Mouse (Mus musculus): ENCODE data around the gene Arf3. TPM values are rescaled to one million over a fixed set of nuclear protein-coding genes. Genes with fewer than 3 reads are reported as not detected.
A peak's percentile ranks its signal among the peaks of the same experiment; 100 is the strongest.

Arf3 gene
- polyA plus RNA-seq, 1 experiment from 2014 or later = 38.1 TPM

DNA sequence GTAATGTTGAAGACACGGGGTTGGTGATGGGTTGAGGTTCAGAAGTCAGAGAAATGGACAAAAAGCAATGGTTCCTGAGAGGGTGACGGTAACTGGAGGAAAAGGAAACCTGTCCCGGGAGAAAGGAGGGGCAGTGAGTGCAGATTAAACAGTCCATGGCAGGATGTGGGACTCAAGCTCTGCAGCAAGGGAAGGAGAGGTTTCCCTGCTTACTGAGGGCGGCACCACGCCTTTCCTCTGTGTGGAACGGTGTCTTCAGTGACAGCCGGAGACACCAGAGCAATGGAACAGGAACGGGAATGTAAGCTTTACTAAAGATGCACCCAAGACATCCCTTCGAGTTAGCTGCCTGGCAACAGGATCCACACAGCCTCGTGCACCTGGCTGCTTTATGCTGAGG is 26.5 kb downstream of the Arf3 start:
- ATAC-seq (replicated peaks; ENCODE audit: low FRiP score) (no peak), DNase-seq (ENCODE audit: low spot score) (no peak)
- 93% methylated on average over 10 of the region's 10 CpGs for WGBS
- Histone ChIP-seq H3K27me3 (ENCODE audit: control insufficient read depth, insufficient read depth, low read length) (no peaks in the 10 kb centered on the region), H3K27ac (ENCODE audit: low read depth, low read length) (no peak overlapping the region), H3K4me3 (ENCODE audit: low read depth, low read length) (no peak overlapping the region), H3K9me3 (ENCODE audit: control insufficient read depth, low read length) (no peaks in the 10 kb centered on the region), H3K4me1 (replicated peaks; ENCODE audit: control insufficient read depth, insufficient read depth, low read length) (no peaks in the 10 kb centered on the region), H3K9ac (ENCODE audit: low read length) (no peak overlapping the region), H3K36me3 (ENCODE audit: control insufficient read depth, insufficient read depth, low read length) (peaks cover 15% of the 10 kb centered on the region), H3K4me2 (ENCODE audit: low read depth, low read length, severe bottlenecking) (no peak overlapping the region)

DNA sequence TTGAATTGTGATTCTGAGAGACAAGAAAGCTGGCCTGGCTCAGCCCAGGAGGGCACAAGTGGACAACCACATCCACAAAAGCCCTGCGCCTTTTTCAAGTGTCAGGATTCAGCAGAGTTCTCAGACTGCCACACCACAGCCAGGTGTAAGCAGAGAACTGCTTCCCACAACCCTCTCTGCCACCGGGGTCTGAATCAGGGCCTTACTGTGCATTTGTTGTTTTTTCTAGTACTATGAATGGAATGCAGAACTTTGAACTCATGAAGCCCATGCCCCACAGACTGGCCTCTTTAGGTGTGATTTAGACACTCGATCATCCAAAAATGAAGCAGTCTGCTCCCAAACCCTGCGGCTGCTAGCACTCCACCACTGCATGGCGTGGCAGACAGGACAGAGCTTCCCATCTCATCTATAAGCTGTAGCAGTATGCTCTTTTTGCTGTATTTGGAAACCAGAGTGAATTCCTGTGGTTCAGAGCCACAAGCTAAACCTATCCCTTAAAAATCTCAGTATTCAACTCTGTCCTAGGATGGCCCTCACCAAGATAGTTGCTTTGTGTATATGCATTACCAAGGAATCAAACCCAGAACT is 28.9 kb downstream of the Arf3 start:
- no peaks in the 10 kb centered on the region for H3K4me1 ChIP-seq (replicated peaks; ENCODE audit: control insufficient read depth, insufficient read depth, low read length)
- H3K9ac ChIP-seq (ENCODE audit: low read length) = no peak overlapping the region
- 88% methylated on average over 5 of the region's 5 CpGs for WGBS
- ATAC-seq (replicated peaks; ENCODE audit: low FRiP score) (no peak), DNase-seq (ENCODE audit: low spot score) (no peak)
- H3K27me3 ChIP-seq (ENCODE audit: control insufficient read depth, insufficient read depth, low read length) = no peaks in the 10 kb centered on the region
- H3K4me3 ChIP-seq (ENCODE audit: low read depth, low read length) = no peak overlapping the region
- peaks cover 4% of the 10 kb centered on the region; the same call in 1 of the 2 replicates for H3K36me3 ChIP-seq (ENCODE audit: control insufficient read depth, insufficient read depth, low read length)
- H3K4me2 ChIP-seq (ENCODE audit: low read depth, low read length, severe bottlenecking) = no peak overlapping the region
- H3K9me3 ChIP-seq (ENCODE audit: control insufficient read depth, low read length) = no peaks in the 10 kb centered on the region
- H3K27ac ChIP-seq (ENCODE audit: low read depth, low read length) = no peak overlapping the region

- no peak overlapping the region for H3K9ac ChIP-seq (ENCODE audit: low read length)
- no peak overlapping the region for H3K4me2 ChIP-seq (ENCODE audit: low read depth, low read length, severe bottlenecking)
Observed at GRCm38 (mm10) chr15:98733370-98733769, 29.6 kb downstream of the Arf3 start.

GRCm38 (mm10) chr15:98732006-98732531 is 30.9 kb downstream of the Arf3 start:
- WGBS = 75% methylated on average over 8 of the region's 8 CpGs
- no peak overlapping the region for H3K27ac ChIP-seq (ENCODE audit: low read depth, low read length)
- no peak for DNase-seq (ENCODE audit: low spot score)

More at GRCm38 (mm10) chr15:98733370-98733769, 29.6 kb downstream of the Arf3 start:
- Histone ChIP-seq H3K9me3 (ENCODE audit: control insufficient read depth, low read length) (no peaks in the 10 kb centered on the region), H3K4me3 (ENCODE audit: low read depth, low read length) (no peak overlapping the region), H3K27ac (ENCODE audit: low read depth, low read length) (no peak overlapping the region), H3K27me3 (ENCODE audit: control insufficient read depth, insufficient read depth, low read length) (no peaks in the 10 kb centered on the region), H3K36me3 (ENCODE audit: control insufficient read depth, insufficient read depth, low read length) (peaks cover 3% of the 10 kb centered on the region; the same call in 1 of the 2 replicates), H3K4me1 (replicated peaks; ENCODE audit: control insufficient read depth, insufficient read depth, low read length) (no peaks in the 10 kb centered on the region)
- DNase-seq (ENCODE audit: low spot score) (no peak), ATAC-seq (replicated peaks; ENCODE audit: low FRiP score) (no peak)
- WGBS = 78% methylated on average over 6 of the region's 6 CpGs

GRCm38 (mm10) chr15:98730790-98731189 is 32.2 kb downstream of the Arf3 start:
- Histone ChIP-seq H3K27me3 (ENCODE audit: control insufficient read depth, insufficient read depth, low read length) (peaks cover 4% of the 10 kb centered on the region; the same call in 1 of the 2 replicates), H3K9me3 (ENCODE audit: control insufficient read depth, low read length) (no peaks in the 10 kb centered on the region), H3K4me1 (replicated peaks; ENCODE audit: control insufficient read depth, insufficient read depth, low read length) (peaks cover 9% of the 10 kb centered on the region; the same call in 1 of the 2 replicates), H3K36me3 (ENCODE audit: control insufficient read depth, insufficient read depth, low read length) (no peaks in the 10 kb centered on the region), H3K4me3 (ENCODE audit: low read depth, low read length) (no peak overlapping the region), H3K27ac (ENCODE audit: low read depth, low read length) (no peak overlapping the region), H3K9ac (ENCODE audit: low read length) (no peak overlapping the region), H3K4me2 (ENCODE audit: low read depth, low read length, severe bottlenecking) (no peak overlapping the region)
- DNase-seq (ENCODE audit: low spot score) (no peak), ATAC-seq (replicated peaks; ENCODE audit: low FRiP score) (no peak)
- 89% methylated on average over 6 of the region's 6 CpGs for WGBS

More at GRCm38 (mm10) chr15:98732006-98732531, 30.9 kb downstream of the Arf3 start:
- ATAC-seq (replicated peaks; ENCODE audit: low FRiP score) = no peak
- H3K9ac ChIP-seq (ENCODE audit: low read length) = no peak overlapping the region
- no peak overlapping the region for H3K4me3 ChIP-seq (ENCODE audit: low read depth, low read length)
- H3K36me3 ChIP-seq (ENCODE audit: control insufficient read depth, insufficient read depth, low read length) = peaks cover under 1% of the 10 kb centered on the region; the same call in 1 of the 2 replicates
- no peaks in the 10 kb centered on the region for H3K9me3 ChIP-seq (ENCODE audit: control insufficient read depth, low read length)
- 0 out of 2 replicates have a peak, but pooled peaks cover 2% of the 10 kb centered on the region for H3K27me3 ChIP-seq (ENCODE audit: control insufficient read depth, insufficient read depth, low read length)
- H3K4me2 ChIP-seq (ENCODE audit: low read depth, low read length, severe bottlenecking) = no peak overlapping the region
- peaks cover 6% of the 10 kb centered on the region; the same call in 1 of the 2 replicates for H3K4me1 ChIP-seq (replicated peaks; ENCODE audit: control insufficient read depth, insufficient read depth, low read length)

- H3K27ac ChIP-seq (ENCODE audit: low read depth, low read length) = no peak overlapping the region
- 77% methylated on average over 7 of the region's 7 CpGs for WGBS
- no peaks in the 10 kb centered on the region for H3K9me3 ChIP-seq (ENCODE audit: control insufficient read depth, low read length)
- peaks cover 4% of the 10 kb centered on the region; the same call in 1 of the 2 replicates for H3K27me3 ChIP-seq (ENCODE audit: control insufficient read depth, insufficient read depth, low read length)
- no peak overlapping the region for H3K4me2 ChIP-seq (ENCODE audit: low read depth, low read length, severe bottlenecking)
- H3K9ac ChIP-seq (ENCODE audit: low read length) = no peak overlapping the region
- H3K36me3 ChIP-seq (ENCODE audit: control insufficient read depth, insufficient read depth, low read length) = no peaks in the 10 kb centered on the region
- no peak for DNase-seq (ENCODE audit: low spot score)
- H3K4me3 ChIP-seq (ENCODE audit: low read depth, low read length) = no peak overlapping the region
- H3K4me1 ChIP-seq (replicated peaks; ENCODE audit: control insufficient read depth, insufficient read depth, low read length) = peaks cover 9% of the 10 kb centered on the region; the same call in 1 of the 2 replicates
- ATAC-seq (replicated peaks; ENCODE audit: low FRiP score) = no peak
Observed at GRCm38 (mm10) chr15:98729791-98730545, 33.0 kb downstream of the Arf3 start.

DNA sequence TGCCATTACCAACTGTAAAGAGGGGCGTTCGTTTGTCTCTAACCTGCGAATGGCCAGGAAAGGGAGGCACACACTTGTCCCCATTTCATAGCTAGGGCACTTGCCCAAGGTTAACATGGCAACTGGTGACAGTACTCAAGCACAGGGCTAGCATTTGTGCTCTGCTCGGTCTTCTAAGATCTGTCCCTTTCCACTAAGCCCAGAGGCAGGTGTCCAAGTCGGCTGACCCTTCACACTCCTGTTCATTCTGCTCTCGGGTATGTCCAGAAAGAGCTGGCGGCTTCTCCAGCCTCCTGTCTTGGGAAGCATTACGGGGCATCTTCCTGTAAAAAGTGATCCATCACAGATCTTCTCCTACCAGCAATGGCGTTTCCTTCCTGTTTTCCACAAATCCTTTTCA is 34.6 kb downstream of the Arf3 start:
- H3K4me3 ChIP-seq (ENCODE audit: low read depth, low read length) = no peak overlapping the region
- no peaks in the 10 kb centered on the region for H3K36me3 ChIP-seq (ENCODE audit: control insufficient read depth, insufficient read depth, low read length)
- no peaks in the 10 kb centered on the region for H3K9me3 ChIP-seq (ENCODE audit: control insufficient read depth, low read length)
- 46% methylated on average over 9 of the region's 9 CpGs for whole genome bisulfite sequencing
- no peak overlapping the region for H3K27ac ChIP-seq (ENCODE audit: low read depth, low read length)
- no peak for DNase-seq (ENCODE audit: low spot score)
- H3K27me3 ChIP-seq (ENCODE audit: control insufficient read depth, insufficient read depth, low read length) = peaks cover 6% of the 10 kb centered on the region; the same call in 1 of the 2 replicates
- peaks cover 9% of the 10 kb centered on the region; the same call in 1 of the 2 replicates for H3K4me1 ChIP-seq (replicated peaks; ENCODE audit: control insufficient read depth, insufficient read depth, low read length)
- ATAC-seq (replicated peaks; ENCODE audit: low FRiP score) = no peak; the same call in 1 of the 2 replicates
- no peak overlapping the region for H3K9ac ChIP-seq (ENCODE audit: low read length)
- H3K4me2 ChIP-seq (ENCODE audit: low read depth, low read length, severe bottlenecking) = peak overlapping the region; percentile 91; the same call in 1 of the 2 replicates

DNA sequence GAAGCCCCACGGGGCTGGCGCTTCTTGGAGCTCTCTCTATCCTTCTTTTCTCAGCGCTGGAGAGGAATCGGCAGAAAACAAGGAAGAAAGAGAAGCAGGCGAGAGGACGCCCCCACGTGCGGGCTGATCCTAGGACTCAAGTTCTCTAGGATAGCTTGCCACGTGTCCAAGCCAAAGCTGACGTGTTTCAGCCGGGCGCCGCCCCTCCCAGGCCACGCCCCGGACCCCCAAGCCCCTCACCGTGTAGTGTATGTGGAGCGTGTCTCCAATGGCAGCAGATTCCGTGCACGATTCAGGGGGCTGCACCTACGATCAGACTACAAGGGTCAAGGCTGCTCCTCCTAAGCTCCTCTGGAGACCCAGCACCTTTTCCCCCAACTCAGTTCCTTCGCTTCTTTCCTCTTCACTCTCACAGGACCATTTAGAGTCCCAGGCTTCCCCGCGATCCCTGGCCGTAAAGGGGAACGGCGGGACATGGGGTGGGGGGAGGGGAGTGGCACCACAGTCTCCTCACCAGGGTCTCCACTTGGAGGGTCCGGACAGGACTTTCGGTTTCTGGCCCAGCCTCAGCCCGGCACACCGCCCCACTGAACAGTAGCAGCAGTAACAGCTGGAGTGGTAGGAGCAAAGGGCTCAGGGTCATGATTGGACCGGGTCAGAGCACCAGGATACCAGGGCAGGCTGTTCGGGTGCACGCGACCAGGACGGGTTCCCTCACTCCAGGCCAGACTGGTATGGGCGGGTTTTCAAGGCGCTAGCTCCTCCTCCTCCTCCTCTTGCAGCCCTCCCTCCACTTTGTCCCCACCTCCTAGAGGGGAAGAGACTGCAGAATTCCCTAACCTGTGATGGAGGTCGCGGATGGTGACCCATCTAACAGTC is 35.3 kb downstream of the Arf3 start, which contains the start of gene Fkbp11:
TSS of gene Fkbp11 (minus strand) at position 756 of the 879 bp plus-strand sequence.
- no peaks in the 10 kb centered on the region for H3K36me3 ChIP-seq (ENCODE audit: control insufficient read depth, insufficient read depth, low read length)
- under 1% methylated on average over 39 of the region's 39 CpGs for WGBS
- H3K27me3 ChIP-seq (ENCODE audit: control insufficient read depth, insufficient read depth, low read length) = peaks cover 6% of the 10 kb centered on the region; the same call in 1 of the 2 replicates
- H3K9ac ChIP-seq (ENCODE audit: low read length) = peak within 1 kb of the TSS; percentile 51
- no peaks in the 10 kb centered on the region for H3K9me3 ChIP-seq (ENCODE audit: control insufficient read depth, low read length)
- peak within 1 kb of the TSS; percentile 91 for H3K4me2 ChIP-seq (ENCODE audit: low read depth, low read length, severe bottlenecking)
- no peak within 1 kb of the TSS for H3K27ac ChIP-seq (ENCODE audit: low read depth, low read length)
- peak; percentile 81 for DNase-seq (ENCODE audit: low spot score)
- ATAC-seq (replicated peaks; ENCODE audit: low FRiP score) = peak; percentile 81
- H3K4me1 ChIP-seq (replicated peaks; ENCODE audit: control insufficient read depth, insufficient read depth, low read length) = peaks cover 9% of the 10 kb centered on the region; the same call in 1 of the 2 replicates
- H3K4me3 ChIP-seq (ENCODE audit: low read depth, low read length) = peak within 1 kb of the TSS; percentile 40
